Mouse (Mus musculus): ENCODE results near the gene Hsd17b3.

The Hsd17b3 gene

GRCm38 (mm10) chr13:64098992-64099391 lies 10.0 kb upstream of the Hsd17b3 start:
- no peaks in the 10 kb centered on the region for H3K27me3 ChIP-seq (ENCODE audit: control insufficient read depth, insufficient read depth, low read length, poor library complexity, severe bottlenecking)
- no peaks in the 10 kb centered on the region for H3K36me3 ChIP-seq (ENCODE audit: control insufficient read depth, insufficient read depth, low read length, poor library complexity, severe bottlenecking)
- DNase-seq (ENCODE audit: low read depth, low spot score) = peak; percentile 63

GRCm38 (mm10) chr13:64093341-64093740 lies 4.3 kb upstream of the Hsd17b3 start:
- no peaks in the 10 kb centered on the region for H3K36me3 ChIP-seq (ENCODE audit: control insufficient read depth, insufficient read depth, low read length, poor library complexity, severe bottlenecking)
- peak; percentile 66 for DNase-seq (ENCODE audit: low read depth, low spot score)
- no peaks in the 10 kb centered on the region for H3K27me3 ChIP-seq (ENCODE audit: control insufficient read depth, insufficient read depth, low read length, poor library complexity, severe bottlenecking)

- no peak for DNase-seq (ENCODE audit: low read depth, low spot score)
- H3K36me3 ChIP-seq (ENCODE audit: control insufficient read depth, insufficient read depth, low read length, poor library complexity, severe bottlenecking) = no peaks in the 10 kb centered on the region
- H3K27me3 ChIP-seq (ENCODE audit: control insufficient read depth, insufficient read depth, low read length, poor library complexity, severe bottlenecking) = no peaks in the 10 kb centered on the region
Observed at GRCm38 (mm10) chr13:64092752-64093151, 3.7 kb upstream of the Hsd17b3 start.

GRCm38 (mm10) chr13:64092141-64092540 lies 3.1 kb upstream of the Hsd17b3 start:
- Histone ChIP-seq H3K36me3 (ENCODE audit: control insufficient read depth, insufficient read depth, low read length, poor library complexity, severe bottlenecking) (no peaks in the 10 kb centered on the region), H3K27me3 (ENCODE audit: control insufficient read depth, insufficient read depth, low read length, poor library complexity, severe bottlenecking) (no peaks in the 10 kb centered on the region)
- no peak for DNase-seq (ENCODE audit: low read depth, low spot score)

- Histone ChIP-seq H3K36me3 (ENCODE audit: control insufficient read depth, insufficient read depth, low read length, poor library complexity, severe bottlenecking) (no peaks in the 10 kb centered on the region), H3K27me3 (ENCODE audit: control insufficient read depth, insufficient read depth, low read length, poor library complexity, severe bottlenecking) (no peaks in the 10 kb centered on the region)
- no peak for DNase-seq (ENCODE audit: low read depth, low spot score)
Observed at GRCm38 (mm10) chr13:64091006-64091405, 2.0 kb upstream of the Hsd17b3 start.

GRCm38 (mm10) chr13:64090278-64090677 lies 1.2 kb upstream of the Hsd17b3 start:
- no peaks in the 10 kb centered on the region for H3K36me3 ChIP-seq (ENCODE audit: control insufficient read depth, insufficient read depth, low read length, poor library complexity, severe bottlenecking)
- no peak for DNase-seq (ENCODE audit: low read depth, low spot score)
- H3K27me3 ChIP-seq (ENCODE audit: control insufficient read depth, insufficient read depth, low read length, poor library complexity, severe bottlenecking) = no peaks in the 10 kb centered on the region

- DNase-seq (ENCODE audit: low read depth, low spot score) = no peak
- Histone ChIP-seq H3K27me3 (ENCODE audit: control insufficient read depth, insufficient read depth, low read length, poor library complexity, severe bottlenecking) (no peaks in the 10 kb centered on the region), H3K36me3 (ENCODE audit: control insufficient read depth, insufficient read depth, low read length, poor library complexity, severe bottlenecking) (no peaks in the 10 kb centered on the region)
Observed at GRCm38 (mm10) chr13:64088057-64088456, 973 bp downstream of the Hsd17b3 start.

- DNase-seq (ENCODE audit: low read depth, low spot score) = no peak
- Histone ChIP-seq H3K27me3 (ENCODE audit: control insufficient read depth, insufficient read depth, low read length, poor library complexity, severe bottlenecking) (no peaks in the 10 kb centered on the region), H3K36me3 (ENCODE audit: control insufficient read depth, insufficient read depth, low read length, poor library complexity, severe bottlenecking) (no peaks in the 10 kb centered on the region)
Observed at GRCm38 (mm10) chr13:64086036-64086435, 3.0 kb downstream of the Hsd17b3 start.

- Histone ChIP-seq H3K27me3 (ENCODE audit: control insufficient read depth, insufficient read depth, low read length, poor library complexity, severe bottlenecking) (no peaks in the 10 kb centered on the region), H3K36me3 (ENCODE audit: control insufficient read depth, insufficient read depth, low read length, poor library complexity, severe bottlenecking) (no peaks in the 10 kb centered on the region)
- DNase-seq (ENCODE audit: low read depth, low spot score) = no peak
Observed at GRCm38 (mm10) chr13:64083331-64083730, 5.7 kb downstream of the Hsd17b3 start.

GRCm38 (mm10) chr13:64081012-64081919 lies 7.8 kb downstream of the Hsd17b3 start:
- H3K36me3 ChIP-seq (ENCODE audit: control insufficient read depth, insufficient read depth, low read length, poor library complexity, severe bottlenecking) = no peaks in the 10 kb centered on the region
- DNase-seq (ENCODE audit: low read depth, low spot score) = no peak
- no peaks in the 10 kb centered on the region for H3K27me3 ChIP-seq (ENCODE audit: control insufficient read depth, insufficient read depth, low read length, poor library complexity, severe bottlenecking)

GRCm38 (mm10) chr13:64077591-64077990 lies 11.4 kb downstream of the Hsd17b3 start:
- H3K36me3 ChIP-seq (ENCODE audit: control insufficient read depth, insufficient read depth, low read length, poor library complexity, severe bottlenecking) = no peaks in the 10 kb centered on the region
- no peaks in the 10 kb centered on the region for H3K27me3 ChIP-seq (ENCODE audit: control insufficient read depth, insufficient read depth, low read length, poor library complexity, severe bottlenecking)
- no peak for DNase-seq (ENCODE audit: low read depth, low spot score)

GRCm38 (mm10) chr13:64076074-64076473 lies 13.0 kb downstream of the Hsd17b3 start:
- Histone ChIP-seq H3K36me3 (ENCODE audit: control insufficient read depth, insufficient read depth, low read length, poor library complexity, severe bottlenecking) (no peaks in the 10 kb centered on the region), H3K27me3 (ENCODE audit: control insufficient read depth, insufficient read depth, low read length, poor library complexity, severe bottlenecking) (no peaks in the 10 kb centered on the region)
- peak; percentile 9 for DNase-seq (ENCODE audit: low read depth, low spot score)

- Histone ChIP-seq H3K36me3 (ENCODE audit: control insufficient read depth, insufficient read depth, low read length, poor library complexity, severe bottlenecking) (no peaks in the 10 kb centered on the region), H3K27me3 (ENCODE audit: control insufficient read depth, insufficient read depth, low read length, poor library complexity, severe bottlenecking) (no peaks in the 10 kb centered on the region)
- DNase-seq (ENCODE audit: low read depth, low spot score) = no peak
Observed at GRCm38 (mm10) chr13:64066653-64067052, 22.4 kb downstream of the Hsd17b3 start.

GRCm38 (mm10) chr13:64064276-64064675 lies 24.8 kb downstream of the Hsd17b3 start:
- no peaks in the 10 kb centered on the region for H3K36me3 ChIP-seq (ENCODE audit: control insufficient read depth, insufficient read depth, low read length, poor library complexity, severe bottlenecking)
- DNase-seq (ENCODE audit: low read depth, low spot score) = no peak
- no peaks in the 10 kb centered on the region for H3K27me3 ChIP-seq (ENCODE audit: control insufficient read depth, insufficient read depth, low read length, poor library complexity, severe bottlenecking)

GRCm38 (mm10) chr13:64060935-64061506 lies 28.0 kb downstream of the Hsd17b3 start:
- no peak for DNase-seq (ENCODE audit: low read depth, low spot score)
- Histone ChIP-seq H3K36me3 (ENCODE audit: control insufficient read depth, insufficient read depth, low read length, poor library complexity, severe bottlenecking) (no peaks in the 10 kb centered on the region), H3K27me3 (ENCODE audit: control insufficient read depth, insufficient read depth, low read length, poor library complexity, severe bottlenecking) (no peaks in the 10 kb centered on the region)
